Mouse (Mus musculus): ENCODE measurements around the gene Hnf1b. TPM values are rescaled to one million over a fixed set of nuclear protein-coding genes. Genes with fewer than 3 reads are reported as not detected.

Hnf1b gene
- polyA plus RNA-seq, 1 experiment from 2014 or later = 9.0 TPM

DNA sequence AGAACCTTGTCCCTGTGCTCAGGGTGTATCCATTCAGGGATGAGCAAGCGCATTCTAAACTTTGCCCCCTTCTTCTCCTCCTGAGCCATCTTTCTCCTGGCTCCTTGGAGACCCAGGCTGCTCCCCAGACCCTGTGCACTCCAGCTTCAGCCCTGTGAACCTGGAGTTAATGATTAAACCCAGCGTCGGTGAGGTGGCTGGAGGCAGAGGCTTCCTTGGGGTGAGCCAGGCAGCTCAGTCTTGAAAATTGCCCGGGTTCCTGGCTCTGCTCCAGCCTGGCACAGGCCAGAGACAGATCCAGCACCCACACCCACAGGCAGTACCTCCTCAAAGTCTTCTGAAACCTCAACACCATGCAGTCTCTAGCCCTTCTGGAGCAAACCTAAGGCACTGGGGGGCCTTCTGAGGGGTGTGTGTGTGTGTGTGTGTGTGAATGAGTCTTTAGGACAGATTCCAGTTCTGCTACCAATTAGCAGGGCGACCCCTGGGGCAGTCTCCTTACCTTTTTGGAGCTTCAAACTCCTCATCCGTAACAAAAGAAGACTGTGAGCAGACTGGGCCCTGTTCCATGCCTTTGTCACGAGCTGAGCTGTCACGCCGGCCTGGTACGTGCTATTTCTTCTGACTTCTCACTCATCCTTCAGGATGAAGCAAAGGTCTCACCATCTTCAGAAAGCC, 29.9 kb upstream of the Hnf1b start:
- 0 out of 2 replicates have a peak overlapping the region, but pooled peaks have one; percentile 13 for H3K4me2 ChIP-seq (ENCODE audit: low read depth, low read length)
- H3K36me3 ChIP-seq (ENCODE audit: control insufficient read depth, insufficient read depth, low read length) = no peaks in the 10 kb centered on the region
- ATAC-seq = peak; percentile 94
- H3K4me3 ChIP-seq (ENCODE audit: low read length) = no peak overlapping the region
- H3K9ac ChIP-seq (ENCODE audit: low read depth, low read length) = peak overlapping the region; percentile 21; the same call in 1 of the 2 replicates
- peaks cover 17% of the 10 kb centered on the region; the same call in 1 of the 2 replicates for H3K4me1 ChIP-seq (ENCODE audit: control insufficient read depth, insufficient read depth, low read length)
- no peaks in the 10 kb centered on the region for H3K27me3 ChIP-seq (replicated peaks; ENCODE audit: control insufficient read depth, insufficient read depth, low read length)
- no peaks in the 10 kb centered on the region for H3K9me3 ChIP-seq (ENCODE audit: control insufficient read depth, low read length)
- H3K27ac ChIP-seq (ENCODE audit: low read length) = peak overlapping the region; percentile 42; the same call in 1 of the 2 replicates
- 43% methylated on average over 10 of the region's 10 CpGs for WGBS

- H3K9me3 ChIP-seq (ENCODE audit: control insufficient read depth, low read length) = no peaks in the 10 kb centered on the region
- ATAC-seq = no peak
- WGBS = 88% methylated on average over 3 of the region's 3 CpGs
These were observed 23.7 kb upstream of the Hnf1b start for GRCm38 (mm10) chr11:83826142-83826541.

DNA sequence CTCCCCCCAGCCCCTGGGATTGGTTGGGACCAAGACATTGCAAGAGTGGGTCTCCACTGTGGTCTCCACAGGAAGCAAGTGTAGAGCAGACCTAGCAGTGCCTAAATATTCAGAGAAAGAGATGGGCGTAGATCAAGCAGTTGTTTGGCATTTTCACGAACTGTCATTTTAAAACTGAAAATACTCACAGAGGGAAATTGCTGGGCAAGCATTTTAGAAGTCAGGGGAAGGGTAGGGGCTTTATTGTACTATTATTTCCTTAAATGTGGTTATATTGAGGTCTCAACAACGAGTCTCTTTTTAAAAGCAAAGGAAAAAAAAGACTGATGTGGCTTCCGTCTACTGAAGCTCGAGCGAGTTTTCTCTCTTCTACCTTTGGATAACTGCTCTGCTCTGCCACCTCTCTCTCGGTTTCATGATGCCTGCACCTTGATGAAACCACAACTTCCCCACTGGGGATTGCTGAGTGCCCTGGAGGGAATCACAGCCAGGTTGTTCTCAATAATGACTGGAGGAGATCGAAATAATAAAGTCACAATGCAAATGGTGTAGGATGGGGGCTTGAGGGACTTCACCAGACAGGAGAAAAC, 21.2 kb upstream of the Hnf1b start:
- Histone ChIP-seq H3K4me3 (ENCODE audit: low read length) (no peak overlapping the region), H3K9ac (ENCODE audit: low read depth, low read length) (no peak overlapping the region), H3K36me3 (ENCODE audit: control insufficient read depth, insufficient read depth, low read length) (no peaks in the 10 kb centered on the region), H3K27ac (ENCODE audit: low read length) (no peak overlapping the region), H3K4me2 (ENCODE audit: low read depth, low read length) (no peak overlapping the region), H3K27me3 (replicated peaks; ENCODE audit: control insufficient read depth, insufficient read depth, low read length) (no peaks in the 10 kb centered on the region), H3K4me1 (ENCODE audit: control insufficient read depth, insufficient read depth, low read length) (no peaks in the 10 kb centered on the region), H3K9me3 (ENCODE audit: control insufficient read depth, low read length) (no peaks in the 10 kb centered on the region)
- no peak for ATAC-seq
- 83% methylated on average over 8 of the region's 8 CpGs for WGBS

More at GRCm38 (mm10) chr11:83826142-83826541, 23.7 kb upstream of the Hnf1b start:
- no peaks in the 10 kb centered on the region for H3K4me1 ChIP-seq (ENCODE audit: control insufficient read depth, insufficient read depth, low read length)
- H3K9ac ChIP-seq (ENCODE audit: low read depth, low read length) = no peak overlapping the region
- no peak overlapping the region for H3K4me3 ChIP-seq (ENCODE audit: low read length)
- no peaks in the 10 kb centered on the region for H3K27me3 ChIP-seq (replicated peaks; ENCODE audit: control insufficient read depth, insufficient read depth, low read length)
- no peak overlapping the region for H3K27ac ChIP-seq (ENCODE audit: low read length)
- no peak overlapping the region for H3K4me2 ChIP-seq (ENCODE audit: low read depth, low read length)
- H3K36me3 ChIP-seq (ENCODE audit: control insufficient read depth, insufficient read depth, low read length) = no peaks in the 10 kb centered on the region

GRCm38 (mm10) chr11:83832389-83832788, 17.5 kb upstream of the Hnf1b start:
- Histone ChIP-seq H3K27me3 (replicated peaks; ENCODE audit: control insufficient read depth, insufficient read depth, low read length) (no peaks in the 10 kb centered on the region), H3K4me2 (ENCODE audit: low read depth, low read length) (no peak overlapping the region), H3K9me3 (ENCODE audit: control insufficient read depth, low read length) (no peaks in the 10 kb centered on the region), H3K27ac (ENCODE audit: low read length) (no peak overlapping the region), H3K9ac (ENCODE audit: low read depth, low read length) (no peak overlapping the region), H3K4me3 (ENCODE audit: low read length) (no peak overlapping the region), H3K36me3 (ENCODE audit: control insufficient read depth, insufficient read depth, low read length) (no peaks in the 10 kb centered on the region), H3K4me1 (ENCODE audit: control insufficient read depth, insufficient read depth, low read length) (no peaks in the 10 kb centered on the region)
- 51% methylated on average over 8 of the region's 8 CpGs for whole genome bisulfite sequencing
- ATAC-seq = no peak

- no peak overlapping the region for H3K27ac ChIP-seq (ENCODE audit: low read length)
- no peaks in the 10 kb centered on the region for H3K4me1 ChIP-seq (ENCODE audit: control insufficient read depth, insufficient read depth, low read length)
- WGBS = 80% methylated on average over 6 of the region's 6 CpGs
- no peaks in the 10 kb centered on the region for H3K9me3 ChIP-seq (ENCODE audit: control insufficient read depth, low read length)
- H3K27me3 ChIP-seq (replicated peaks; ENCODE audit: control insufficient read depth, insufficient read depth, low read length) = no peaks in the 10 kb centered on the region
- H3K36me3 ChIP-seq (ENCODE audit: control insufficient read depth, insufficient read depth, low read length) = no peaks in the 10 kb centered on the region
- H3K4me3 ChIP-seq (ENCODE audit: low read length) = no peak overlapping the region
- ATAC-seq = no peak
- no peak overlapping the region for H3K4me2 ChIP-seq (ENCODE audit: low read depth, low read length)
- H3K9ac ChIP-seq (ENCODE audit: low read depth, low read length) = no peak overlapping the region
These were observed 16.3 kb upstream of the Hnf1b start for GRCm38 (mm10) chr11:83833517-83833916.

DNA sequence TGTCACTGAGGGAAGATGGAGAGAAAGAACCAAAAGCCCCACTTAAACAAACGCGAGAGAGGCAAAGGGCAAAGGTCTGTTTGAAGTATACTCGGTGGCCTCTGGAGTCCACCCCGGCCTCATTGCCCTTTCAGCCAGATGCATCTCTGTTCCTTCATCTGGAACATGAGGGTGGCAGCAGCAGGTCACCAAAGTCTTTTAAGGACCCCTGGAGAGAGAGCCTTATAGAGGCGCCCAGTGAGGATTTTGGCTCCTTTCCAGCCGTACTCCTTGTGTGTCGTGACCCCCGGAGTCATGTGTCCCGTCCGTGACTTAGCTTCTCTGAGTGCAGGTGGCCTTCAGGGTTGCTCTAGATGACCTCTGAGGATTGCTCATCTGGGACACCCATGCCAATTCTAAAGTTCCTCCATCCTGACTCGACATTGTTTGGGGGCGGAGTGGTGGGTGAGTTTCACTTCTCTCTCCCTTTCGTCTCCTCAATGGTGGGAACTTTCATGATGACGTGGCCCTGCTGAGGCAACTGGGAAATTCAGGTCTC, 15.8 kb upstream of the Hnf1b start:
- no peak overlapping the region for H3K4me2 ChIP-seq (ENCODE audit: low read depth, low read length)
- H3K36me3 ChIP-seq (ENCODE audit: control insufficient read depth, insufficient read depth, low read length) = no peaks in the 10 kb centered on the region
- WGBS = 54% methylated on average over 14 of the region's 14 CpGs
- H3K27ac ChIP-seq (ENCODE audit: low read length) = no peak overlapping the region
- H3K4me3 ChIP-seq (ENCODE audit: low read length) = no peak overlapping the region
- ATAC-seq = peak; percentile 16; the same call in 1 of the 2 replicates
- no peaks in the 10 kb centered on the region for H3K27me3 ChIP-seq (replicated peaks; ENCODE audit: control insufficient read depth, insufficient read depth, low read length)
- no peaks in the 10 kb centered on the region for H3K9me3 ChIP-seq (ENCODE audit: control insufficient read depth, low read length)
- H3K9ac ChIP-seq (ENCODE audit: low read depth, low read length) = no peak overlapping the region
- H3K4me1 ChIP-seq (ENCODE audit: control insufficient read depth, insufficient read depth, low read length) = no peaks in the 10 kb centered on the region

GRCm38 (mm10) chr11:83839451-83839850, 10.4 kb upstream of the Hnf1b start:
- Histone ChIP-seq H3K9ac (ENCODE audit: low read depth, low read length) (no peak overlapping the region), H3K27me3 (replicated peaks; ENCODE audit: control insufficient read depth, insufficient read depth, low read length) (no peaks in the 10 kb centered on the region), H3K4me3 (ENCODE audit: low read length) (no peak overlapping the region), H3K36me3 (ENCODE audit: control insufficient read depth, insufficient read depth, low read length) (no peaks in the 10 kb centered on the region), H3K27ac (ENCODE audit: low read length) (no peak overlapping the region), H3K4me2 (ENCODE audit: low read depth, low read length) (no peak overlapping the region), H3K9me3 (ENCODE audit: control insufficient read depth, low read length) (no peaks in the 10 kb centered on the region), H3K4me1 (ENCODE audit: control insufficient read depth, insufficient read depth, low read length) (no peaks in the 10 kb centered on the region)
- no peak for ATAC-seq
- WGBS = 80% methylated on average over 6 of the region's 6 CpGs

GRCm38 (mm10) chr11:83843534-83843933, 6.3 kb upstream of the Hnf1b start:
- H3K4me3 ChIP-seq (ENCODE audit: low read length) = no peak overlapping the region
- no peaks in the 10 kb centered on the region for H3K36me3 ChIP-seq (ENCODE audit: control insufficient read depth, insufficient read depth, low read length)
- no peaks in the 10 kb centered on the region for H3K27me3 ChIP-seq (replicated peaks; ENCODE audit: control insufficient read depth, insufficient read depth, low read length)
- H3K9me3 ChIP-seq (ENCODE audit: control insufficient read depth, low read length) = no peaks in the 10 kb centered on the region
- H3K27ac ChIP-seq (ENCODE audit: low read length) = no peak overlapping the region
- no peak for ATAC-seq
- WGBS = 83% methylated on average over 6 of the region's 6 CpGs
- no peak overlapping the region for H3K9ac ChIP-seq (ENCODE audit: low read depth, low read length)
- H3K4me2 ChIP-seq (ENCODE audit: low read depth, low read length) = no peak overlapping the region
- H3K4me1 ChIP-seq (ENCODE audit: control insufficient read depth, insufficient read depth, low read length) = no peaks in the 10 kb centered on the region

DNA sequence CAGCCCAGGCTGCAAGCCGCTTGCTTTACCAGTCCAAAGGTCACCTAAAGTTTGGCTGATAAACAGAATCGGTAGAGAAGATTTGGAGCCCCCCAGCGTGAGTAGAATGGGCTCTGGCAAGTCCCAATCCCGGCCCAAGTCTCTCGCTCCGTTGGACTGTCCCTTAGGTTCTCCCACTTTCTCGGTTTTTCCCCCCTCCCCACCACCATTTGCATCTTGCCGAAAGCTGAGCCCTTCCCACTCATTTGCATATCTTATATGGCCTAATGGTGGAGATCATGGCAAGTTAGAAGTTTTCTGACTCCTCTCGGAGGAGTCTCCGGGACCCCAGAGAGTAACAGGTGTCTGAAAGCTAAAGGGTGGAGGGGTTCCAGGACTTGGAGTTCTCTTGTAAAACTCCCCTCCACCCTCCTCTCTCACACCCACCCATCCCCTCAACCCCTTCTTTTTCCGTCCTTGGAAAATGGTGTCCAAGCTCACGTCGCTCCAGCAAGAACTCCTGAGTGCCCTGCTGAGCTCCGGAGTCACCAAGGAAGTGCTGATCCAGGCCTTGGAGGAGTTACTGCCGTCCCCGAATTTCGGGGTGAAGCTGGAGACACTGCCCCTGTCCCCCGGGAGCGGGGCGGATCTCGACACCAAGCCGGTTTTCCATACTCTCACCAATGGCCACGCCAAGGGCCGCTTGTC, 866 bp downstream of the Hnf1b start:
- ATAC-seq = peak; percentile 20

More for the DNA sequence above, 866 bp downstream of the Hnf1b start:
- peaks cover 20% of the 10 kb centered on the region for H3K27me3 ChIP-seq (replicated peaks; ENCODE audit: control insufficient read depth, insufficient read depth, low read length)
- WGBS = under 1% methylated on average over 24 of the region's 24 CpGs
- H3K4me1 ChIP-seq (ENCODE audit: control insufficient read depth, insufficient read depth, low read length) = no peaks in the 10 kb centered on the region
- H3K36me3 ChIP-seq (ENCODE audit: control insufficient read depth, insufficient read depth, low read length) = no peaks in the 10 kb centered on the region
- H3K27ac ChIP-seq (ENCODE audit: low read length) = peak overlapping the region; percentile 81
- H3K4me3 ChIP-seq (ENCODE audit: low read length) = peak overlapping the region; percentile 58
- H3K9ac ChIP-seq (ENCODE audit: low read depth, low read length) = peak overlapping the region; percentile 74
- no peaks in the 10 kb centered on the region for H3K9me3 ChIP-seq (ENCODE audit: control insufficient read depth, low read length)
- H3K4me2 ChIP-seq (ENCODE audit: low read depth, low read length) = peak overlapping the region; percentile 56

Data from intestine, embryonic 16.5 days (tissue).